Mouse (Mus musculus) layer of hippocampus, adult 2 months (tissue): ENCODE measurements around the gene Faf1. TPM values are rescaled to one million over a fixed set of nuclear protein-coding genes. Genes with fewer than 3 reads are reported as not detected.

Experiments
- DNase-seq, 2 experiments: peaks; one replicate each; pipeline ENCODE4 v3.0.0; 2022; ENCODE audit warnings: low spot score in 2 of 2
- H3K27ac ChIP-seq: fragments of 200-600 bp; 2 replicates; pipeline ENCODE4 v1.8.1; 2022
- H3K4me3 ChIP-seq: fragments of 200-600 bp; 2 replicates; pipeline ENCODE4 v1.8.1; 2022; ENCODE audit warnings: mild to moderate bottlenecking
- CTCF ChIP-seq: fragments of 200-600 bp; conservative IDR thresholded peaks from 2 replicates; pipeline ENCODE4 v1.8.1; 2022; ENCODE audit warnings: antibody characterized with exemption, mild to moderate bottlenecking, moderate library complexity
- total RNA-seq, 2 experiments: library from RNA; stranded (reverse); gene quantifications; 2 replicates each; pipeline ENCODE4 v1.2.3; 2021

Gene Faf1
- total RNA-seq, 2 experiments from 2014 or later, result 26.8 to 27.6 TPM

- Histone ChIP-seq H3K27ac (no peak overlapping the region), H3K4me3 (no peak overlapping the region)
- TF ChIP-seq CTCF, result no peak
- DNase-seq, result no peak
These were observed 181.5 kb downstream of the Faf1 start for GRCm38 (mm10) chr4:109857851-109858250.

- Histone ChIP-seq H3K27ac (peak overlapping the region; percentile 32), H3K4me3 (no peak overlapping the region)
- TF ChIP-seq CTCF, result no peak
- DNase-seq, result no peak
These were observed 182.4 kb downstream of the Faf1 start for GRCm38 (mm10) chr4:109858571-109859392.

DNA sequence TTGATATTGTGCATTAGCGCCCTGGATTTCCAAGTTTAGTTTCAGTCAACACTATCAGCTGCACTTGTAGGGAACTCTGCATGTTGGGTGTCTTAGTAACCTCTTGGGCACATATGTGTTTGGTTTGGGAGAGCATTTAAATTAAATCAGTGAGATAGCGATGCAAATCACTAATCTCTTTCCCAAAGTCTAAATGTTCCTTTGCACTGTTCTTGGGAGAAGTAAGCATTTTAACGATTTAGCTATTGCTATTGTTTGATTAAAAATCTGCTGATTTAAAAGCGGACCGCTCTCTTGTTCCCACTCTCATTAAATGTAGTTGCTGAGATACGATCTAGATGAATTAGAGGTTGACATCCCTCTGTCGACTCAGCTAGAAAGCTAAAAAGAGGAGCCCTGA lies 183.0 kb downstream of the Faf1 start:
- DNase-seq, result no peak
- no peak for TF ChIP-seq CTCF
- Histone ChIP-seq H3K27ac (peak overlapping the region; percentile 32), H3K4me3 (no peak overlapping the region)

GRCm38 (mm10) chr4:109860256-109860655 lies 183.9 kb downstream of the Faf1 start:
- Histone ChIP-seq H3K27ac (no peak overlapping the region; the same call in 1 of the 2 replicates), H3K4me3 (no peak overlapping the region)
- TF ChIP-seq CTCF, result no peak
- no peak for DNase-seq

- H3K27ac ChIP-seq, result peak overlapping the region; percentile 24; the same call in 1 of the 2 replicates
- no peak for TF ChIP-seq CTCF
- no peak for DNase-seq
- H3K4me3 ChIP-seq, result no peak overlapping the region
These were observed 185.9 kb downstream of the Faf1 start for GRCm38 (mm10) chr4:109862271-109862670.

DNA sequence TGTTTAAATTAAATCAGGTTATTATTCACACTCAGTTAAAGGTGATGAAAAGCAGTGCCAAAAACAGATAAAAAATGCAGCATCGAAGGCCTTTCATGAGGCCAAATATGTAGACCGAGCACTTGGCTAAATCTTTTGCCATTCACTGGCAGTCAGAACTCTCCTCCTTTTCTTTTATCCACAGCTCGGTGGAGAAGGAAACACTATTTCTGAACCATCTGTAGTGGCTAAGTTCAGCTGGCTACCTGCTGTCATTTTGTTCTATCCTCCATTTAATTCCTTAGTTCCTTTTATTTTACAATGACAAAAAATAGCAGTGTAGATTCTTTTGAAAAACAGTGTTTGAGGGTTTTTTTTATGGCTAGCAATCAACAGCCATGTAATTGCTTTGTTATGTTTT lies 186.6 kb downstream of the Faf1 start:
- no peak for DNase-seq
- H3K4me3 ChIP-seq, result no peak overlapping the region
- TF ChIP-seq CTCF, result no peak
- peak overlapping the region; percentile 24; the same call in 1 of the 2 replicates for H3K27ac ChIP-seq

- no peak for DNase-seq
- TF ChIP-seq CTCF, result no peak
- no peak overlapping the region for H3K27ac ChIP-seq
- no peak overlapping the region for H3K4me3 ChIP-seq
These were observed 192.6 kb downstream of the Faf1 start for GRCm38 (mm10) chr4:109868897-109869484.

DNA sequence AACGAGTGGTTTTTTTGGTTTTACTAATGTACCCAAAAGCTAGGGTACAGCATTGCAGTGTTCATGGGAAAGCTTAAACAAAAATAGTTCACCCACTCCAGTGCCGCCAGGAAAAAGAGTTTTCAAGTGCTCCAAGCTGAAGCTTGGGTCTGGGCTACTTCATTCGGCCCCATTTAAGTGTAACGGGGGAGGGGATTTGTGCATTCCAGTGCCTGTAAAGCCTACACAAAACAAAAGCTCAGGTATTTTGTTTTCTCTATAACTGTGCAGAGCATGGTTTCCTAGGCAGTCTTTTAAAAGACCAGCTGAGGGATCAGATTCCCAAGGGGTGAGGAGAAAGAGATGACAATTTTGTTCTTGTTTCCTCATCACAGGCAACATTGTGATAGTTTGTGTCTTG lies 207.9 kb downstream of the Faf1 start:
- DNase-seq, result no peak
- no peak for TF ChIP-seq CTCF
- no peak overlapping the region for H3K27ac ChIP-seq
- H3K4me3 ChIP-seq, result no peak overlapping the region

- no peak overlapping the region for H3K4me3 ChIP-seq
- DNase-seq, result no peak
- no peak overlapping the region for H3K27ac ChIP-seq
- TF ChIP-seq CTCF, result no peak
These were observed 211.5 kb downstream of the Faf1 start for GRCm38 (mm10) chr4:109887856-109888357.

DNA sequence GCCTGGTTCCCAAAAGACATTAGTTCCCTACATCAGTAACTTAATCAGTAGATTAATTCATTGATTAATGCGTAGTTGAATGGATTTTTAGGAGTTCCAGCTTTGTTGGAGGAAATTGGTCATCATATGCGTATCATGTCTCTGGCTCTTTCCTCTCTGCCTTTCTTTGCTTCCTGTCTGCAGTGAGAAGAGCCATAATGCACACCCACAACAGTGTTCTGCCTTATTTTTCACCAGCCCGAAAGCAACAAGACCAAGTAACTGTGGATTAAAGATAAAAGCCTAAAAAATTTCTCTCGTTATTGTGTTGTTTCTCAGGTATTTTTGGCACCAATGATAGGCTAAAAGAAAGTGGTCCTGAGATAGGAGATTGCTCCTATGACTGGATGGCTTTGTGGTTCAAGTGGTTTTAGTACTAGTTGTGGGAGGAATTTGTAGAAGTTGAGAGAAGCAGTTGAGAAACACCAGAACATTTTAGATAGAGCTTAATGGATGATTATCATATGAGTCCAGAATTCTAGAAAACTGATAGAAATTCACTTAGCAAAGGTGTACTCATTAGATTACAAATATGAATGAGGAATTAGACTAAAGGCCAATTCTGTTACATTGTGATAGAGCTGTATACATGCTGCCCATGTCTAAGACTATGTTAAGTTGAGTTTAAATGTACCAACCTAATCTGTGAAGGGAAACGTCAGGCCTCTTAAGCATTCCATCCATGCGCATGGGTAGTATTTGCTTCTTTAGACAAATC lies 221.6 kb downstream of the Faf1 start:
- DNase-seq, result no peak
- Histone ChIP-seq H3K4me3 (no peak overlapping the region), H3K27ac (no peak overlapping the region)
- no peak for TF ChIP-seq CTCF

- no peak for TF ChIP-seq CTCF
These were observed 224.7 kb downstream of the Faf1 start for GRCm38 (mm10) chr4:109901076-109901475.

DNA sequence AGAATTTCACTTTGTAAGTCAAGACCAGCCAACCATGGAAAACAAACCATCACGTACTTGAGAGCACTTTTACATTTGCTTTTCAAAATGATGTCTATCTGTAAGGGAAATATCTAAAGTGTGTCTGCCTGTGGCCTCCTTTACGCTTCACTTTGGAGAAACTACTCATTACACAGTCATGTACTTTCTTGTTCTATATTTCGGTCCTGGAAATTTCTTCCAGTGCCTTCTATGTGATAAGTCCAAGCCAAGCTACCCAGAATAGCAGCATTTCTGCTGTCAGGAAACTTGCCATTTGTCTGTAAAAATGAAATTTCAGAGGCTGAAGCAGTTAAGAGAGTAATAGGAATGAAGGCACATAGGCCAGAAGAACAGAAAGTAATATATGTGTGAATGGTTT lies 228.1 kb downstream of the Faf1 start:
- no peak overlapping the region for H3K27ac ChIP-seq
- H3K4me3 ChIP-seq, result no peak overlapping the region
- DNase-seq, result no peak
- TF ChIP-seq CTCF, result no peak

More at GRCm38 (mm10) chr4:109901076-109901475, 224.7 kb downstream of the Faf1 start:
- DNase-seq, result no peak
- H3K4me3 ChIP-seq, result no peak overlapping the region
- no peak overlapping the region for H3K27ac ChIP-seq

GRCm38 (mm10) chr4:109929058-109929457 lies 252.7 kb downstream of the Faf1 start:
- Histone ChIP-seq H3K27ac (no peak overlapping the region), H3K4me3 (no peak overlapping the region)
- TF ChIP-seq CTCF, result no peak
- no peak for DNase-seq
